Mouse (Mus musculus) CD4-positive, CD25-positive, alpha-beta regulatory T cell, adult 2 months (primary cell): ENCODE results near the gene Olfr1380.
"Not testable (repeated sequence)": the region's sequence is repeated elsewhere in the genome, so short reads cannot be mapped to it uniquely, and the experiment has no call there.

Source experiments
- DNase-seq: peaks from one replicate; pipeline ENCODE4 v3.0.0-alpha.2; 2012; ENCODE audit warnings: low read depth, low spot score

The Olfr1380 gene

DNA sequence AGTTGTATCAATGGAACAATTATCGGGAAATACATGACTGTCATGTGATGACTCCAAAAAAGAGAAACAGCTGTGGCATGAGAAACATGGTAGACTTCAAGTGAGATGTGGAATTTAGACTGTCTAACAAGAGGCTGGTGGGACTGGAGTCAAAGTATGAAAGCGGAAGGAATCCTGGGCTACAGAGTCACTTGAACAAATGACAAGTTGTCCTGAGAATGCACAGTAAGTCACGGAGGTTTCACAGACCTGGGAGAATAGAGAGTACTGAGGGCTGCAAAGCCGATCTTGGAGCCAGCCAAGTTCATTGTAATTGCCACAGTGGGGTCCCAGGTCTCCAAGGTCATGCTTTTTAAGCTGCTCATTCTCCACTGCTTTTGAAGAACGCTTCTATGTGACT lies at the start of gene Olfr1380:
Gene Olfr1380, plus strand, starts transcription at position 301 of the 400 bp plus-strand sequence.
- DNase-seq, result not testable (repeated sequence)

DNA sequence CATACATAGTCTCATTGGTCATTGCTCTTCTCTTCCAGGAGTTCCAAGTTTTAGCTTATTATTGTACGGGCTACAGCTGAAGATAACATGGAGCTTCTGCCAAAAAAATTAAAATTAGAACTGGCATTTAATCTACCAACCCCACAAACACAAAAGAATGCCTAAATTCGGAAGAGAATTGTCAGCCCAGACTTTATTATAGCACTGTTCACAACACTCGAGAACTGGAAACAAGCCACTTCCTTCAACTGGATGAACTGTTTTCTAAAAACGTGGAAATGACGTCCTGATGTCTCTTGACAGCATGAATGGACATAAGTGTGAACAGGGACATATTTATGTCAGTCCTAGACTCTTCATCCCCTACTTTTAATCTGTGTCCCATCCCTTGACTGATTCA lies 38.6 kb upstream of the Olfr1380 start:
- no peak for DNase-seq

DNA sequence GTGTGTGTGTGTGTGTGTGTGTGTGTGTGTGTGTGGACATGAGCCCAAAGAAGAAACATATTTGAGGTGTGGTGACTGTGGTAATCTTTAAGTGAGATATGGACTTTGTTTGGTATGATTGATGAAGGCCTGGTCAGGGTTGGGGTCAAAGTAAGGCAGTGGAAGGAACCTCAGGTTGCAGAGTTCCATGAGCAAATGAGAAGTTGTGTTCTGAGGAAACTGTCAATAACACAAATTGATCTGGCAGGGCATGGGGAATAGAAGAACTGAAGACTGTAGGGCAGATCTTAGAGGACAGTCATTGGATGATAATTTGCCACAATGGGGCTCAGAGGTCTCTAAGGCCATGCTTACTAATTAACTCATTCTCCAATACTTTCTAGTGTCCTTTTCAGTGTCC lies 37.3 kb upstream of the Olfr1380 start, which contains the start of gene Olfr1383:
Gene Olfr1383, plus strand, starts transcription at position 301 of the 400 bp plus-strand sequence.
- DNase-seq, result no peak

DNA sequence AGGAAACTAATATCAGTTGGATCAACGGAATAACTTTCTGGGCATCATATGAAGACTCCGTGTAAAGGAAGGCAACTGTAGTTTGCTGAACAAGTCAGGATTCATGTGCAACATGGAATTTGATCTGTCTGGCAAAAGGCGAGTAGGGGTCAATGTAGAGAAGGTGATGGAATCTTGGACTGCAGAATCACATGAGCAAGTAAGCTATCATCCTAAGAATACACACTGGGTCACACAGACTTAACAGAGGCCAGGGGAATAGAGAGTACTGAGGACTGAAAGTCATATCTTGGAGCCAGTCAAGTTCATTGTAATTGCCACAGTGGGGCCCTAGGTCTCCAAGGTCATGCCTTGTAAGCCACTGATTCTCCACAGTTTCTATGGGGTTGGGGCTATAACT lies 28.7 kb upstream of the Olfr1380 start, which contains the start of gene Olfr1382:
Gene Olfr1382, plus strand, starts transcription at position 301 of the 400 bp plus-strand sequence.
- DNase-seq, result no peak

DNA sequence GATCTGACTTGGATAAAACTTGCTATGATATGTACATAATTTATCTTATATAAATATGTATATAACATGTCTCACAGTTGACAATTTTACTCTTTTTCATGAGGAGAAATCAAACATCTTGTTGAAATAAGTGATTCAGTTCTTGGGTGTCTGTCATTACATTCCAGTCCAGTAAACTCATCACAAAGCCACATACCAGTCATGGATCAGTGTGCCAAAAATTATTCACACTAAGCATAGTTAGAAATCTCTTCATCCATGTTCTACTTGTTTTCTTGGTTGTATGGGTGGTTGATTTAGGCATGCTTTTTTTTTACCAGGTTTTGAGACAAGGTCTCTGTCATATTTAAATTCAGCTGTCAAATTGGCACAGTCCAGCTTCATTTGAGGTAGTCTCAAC lies 23.9 kb upstream of the Olfr1380 start:
- DNase-seq, result no peak

- DNase-seq, result not testable (repeated sequence)
Measured at GRCm38 (mm10) chr11:49536631-49537030, 20.0 kb upstream of the Olfr1380 start.

DNA sequence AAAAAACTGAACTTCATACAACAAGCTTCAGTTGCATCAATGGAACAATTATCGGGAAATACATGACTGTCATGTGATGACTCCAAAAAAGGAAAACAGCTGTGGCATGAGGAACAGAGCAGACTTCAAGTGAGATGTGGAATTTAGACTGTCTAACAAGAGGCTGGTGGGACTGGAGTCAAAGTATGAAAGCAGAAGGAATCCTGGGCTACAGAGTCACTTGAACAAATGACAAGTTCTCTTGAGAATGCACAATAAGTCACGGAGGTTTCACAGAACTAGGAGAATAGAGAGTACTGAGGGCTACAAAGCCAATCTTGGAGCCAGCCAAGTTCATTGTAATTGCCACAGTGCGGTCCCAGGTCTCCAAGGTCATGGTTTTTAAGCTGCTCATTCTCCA lies 13.5 kb upstream of the Olfr1380 start, which contains the start of gene Olfr1381:
Gene Olfr1381, plus strand, starts transcription at position 301 of the 400 bp plus-strand sequence.
- not testable (repeated sequence) for DNase-seq

DNA sequence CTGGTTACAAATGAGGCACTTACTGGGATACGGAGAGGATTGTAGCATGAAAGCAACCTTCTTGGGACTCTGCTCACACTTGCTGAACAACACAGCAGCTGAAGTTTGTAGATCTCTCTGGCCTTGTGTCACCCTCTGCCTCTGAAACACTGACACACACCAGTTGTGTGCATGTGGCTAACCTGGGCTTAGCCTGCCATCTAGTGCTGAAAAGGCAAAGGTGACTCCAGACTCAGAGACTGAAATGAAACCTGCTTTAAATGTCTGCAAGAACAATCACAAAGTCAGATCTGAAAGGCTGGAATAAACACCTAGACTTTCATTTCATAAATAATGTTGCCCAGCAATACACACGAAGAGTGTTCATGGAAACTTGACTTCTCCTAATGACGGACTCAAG lies 2.6 kb upstream of the Olfr1380 start:
- not testable (repeated sequence) for DNase-seq

DNA sequence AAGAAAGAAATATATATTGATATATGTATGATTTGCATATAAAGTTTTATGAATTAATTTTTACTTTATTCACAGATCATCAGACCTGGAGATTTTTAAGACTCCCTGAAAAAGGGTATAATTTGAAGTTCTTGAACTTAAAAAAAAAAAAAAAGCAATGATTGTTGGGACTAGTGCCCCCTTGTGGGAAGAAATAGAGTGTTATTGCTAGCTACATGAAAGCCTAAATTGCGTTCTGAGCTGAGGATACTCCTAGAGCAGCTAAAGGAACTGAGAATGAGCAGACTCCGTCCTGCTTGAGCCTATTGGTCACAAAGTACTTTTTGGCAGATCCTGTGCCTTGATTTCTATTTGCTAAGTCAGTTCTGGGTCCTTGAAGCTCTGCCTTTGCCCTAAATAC lies 18.4 kb downstream of the Olfr1380 start:
- DNase-seq, result peak; percentile 35

DNA sequence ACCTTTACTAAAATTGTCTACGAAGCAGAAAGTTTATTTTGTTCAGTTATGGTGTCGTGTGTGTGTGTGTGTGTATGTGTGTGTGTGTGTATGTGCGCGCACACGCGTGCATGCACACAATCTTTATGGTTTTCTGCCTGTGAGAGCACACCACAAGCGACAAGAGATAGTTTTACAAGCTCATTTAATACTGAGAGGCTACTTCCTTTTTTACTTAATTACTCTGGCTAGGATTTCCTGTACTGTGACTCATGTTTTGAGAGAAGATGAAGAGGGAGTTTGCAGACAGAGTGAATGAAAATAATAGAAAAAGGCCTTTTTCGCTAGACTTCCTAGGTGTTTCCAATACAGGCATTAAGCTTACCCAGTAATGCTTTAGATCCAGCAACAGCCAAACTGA lies 23.8 kb downstream of the Olfr1380 start:
- not testable (repeated sequence) for DNase-seq

DNA sequence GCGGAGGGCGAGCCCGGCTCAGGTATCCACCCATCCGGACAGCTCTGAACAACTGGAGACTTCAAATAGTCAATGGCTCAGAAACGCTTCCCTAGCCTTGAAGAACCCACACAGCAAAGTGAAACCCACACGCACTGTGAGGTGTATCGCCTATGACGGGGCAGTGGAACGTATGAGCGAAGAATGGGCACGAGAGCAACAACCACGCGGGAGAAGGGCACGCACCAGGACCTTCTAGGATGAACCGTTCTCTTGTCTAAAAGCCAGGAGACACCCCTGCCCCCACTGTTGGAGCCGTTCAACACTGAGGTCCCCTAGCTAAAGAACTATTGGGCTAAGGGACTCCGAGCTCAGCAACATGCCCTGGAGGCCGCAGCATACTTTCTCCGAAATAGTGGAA lies 33.5 kb downstream of the Olfr1380 start:
- DNase-seq, result no peak

DNA sequence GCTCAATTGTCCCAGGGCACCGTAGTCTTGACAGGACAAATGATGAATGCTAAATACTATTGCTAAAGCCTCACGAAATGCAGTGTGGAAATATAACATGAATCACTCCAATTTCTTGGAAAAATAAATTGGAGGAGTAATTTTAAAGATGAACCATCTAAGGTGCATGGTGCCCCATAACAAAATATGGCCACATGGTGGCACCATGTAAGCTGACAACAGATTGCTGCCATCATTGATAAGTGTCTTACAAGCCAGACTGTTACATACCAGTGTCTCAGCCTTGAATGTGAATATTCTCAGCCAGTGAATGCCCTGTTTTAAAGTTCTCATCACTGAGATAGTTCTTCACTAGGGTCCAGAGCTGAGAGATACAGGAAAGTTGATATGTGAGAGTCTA lies 40.5 kb downstream of the Olfr1380 start:
- DNase-seq, result not testable (repeated sequence)

- not testable (repeated sequence) for DNase-seq
Measured at GRCm38 (mm10) chr11:49608306-49608705, 51.6 kb downstream of the Olfr1380 start.

- DNase-seq, result not testable (repeated sequence)
Measured at GRCm38 (mm10) chr11:49608938-49609867, 52.5 kb downstream of the Olfr1380 start, which contains the start of gene Flt4. Flt4 (plus strand) TSS chr11:49609263.

DNA sequence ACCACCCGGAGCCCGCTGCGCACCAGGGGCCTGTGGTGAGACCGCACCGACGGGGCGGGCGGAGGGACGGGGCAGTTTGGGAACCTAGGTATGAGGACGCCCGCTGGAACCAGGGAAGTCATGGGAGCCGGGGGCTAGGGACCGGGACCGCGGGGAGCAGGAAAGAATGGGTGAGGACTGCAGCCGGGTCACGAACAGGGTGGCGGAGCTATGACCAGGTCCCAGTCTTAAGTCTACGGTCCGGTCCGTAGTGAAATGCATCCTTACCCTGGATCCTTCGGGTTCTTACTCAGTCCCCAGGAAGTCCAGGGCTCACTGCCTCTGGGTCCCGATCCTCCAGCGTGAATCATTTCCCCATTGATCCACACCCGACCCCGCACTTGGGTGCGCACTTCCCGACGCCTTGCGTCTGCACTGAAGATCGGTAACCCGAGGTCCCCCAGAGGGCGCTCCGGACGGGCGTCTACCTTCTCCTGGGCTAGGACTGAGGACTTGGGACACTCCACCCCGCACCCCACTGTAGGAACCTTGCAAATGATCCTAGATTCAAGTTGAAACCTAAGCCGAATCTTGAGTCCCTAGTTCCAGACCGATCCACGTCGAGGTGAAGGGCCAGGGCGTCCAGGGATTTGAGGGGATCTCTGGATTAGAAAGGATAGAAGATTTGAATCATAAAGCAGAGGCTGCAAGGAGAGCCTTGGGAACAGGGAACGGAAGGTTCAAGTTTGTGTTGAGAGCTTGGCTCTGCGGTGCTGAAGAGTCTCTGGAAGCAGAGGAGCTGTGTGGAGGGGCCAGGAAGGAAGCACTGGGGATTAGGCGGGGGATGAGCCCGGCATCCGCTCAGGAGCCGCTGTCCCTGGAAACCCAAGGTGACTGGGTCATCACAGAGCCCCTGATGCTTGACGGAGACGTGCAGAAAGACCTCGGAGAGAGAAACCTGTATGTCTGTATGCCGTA lies 53.5 kb downstream of the Olfr1380 start:
- not testable (repeated sequence) for DNase-seq

- DNase-seq, result not testable (repeated sequence)
Measured at GRCm38 (mm10) chr11:49611349-49611748, 54.7 kb downstream of the Olfr1380 start.

- no peak for DNase-seq
Measured at GRCm38 (mm10) chr11:49612154-49612553, 55.5 kb downstream of the Olfr1380 start.

DNA sequence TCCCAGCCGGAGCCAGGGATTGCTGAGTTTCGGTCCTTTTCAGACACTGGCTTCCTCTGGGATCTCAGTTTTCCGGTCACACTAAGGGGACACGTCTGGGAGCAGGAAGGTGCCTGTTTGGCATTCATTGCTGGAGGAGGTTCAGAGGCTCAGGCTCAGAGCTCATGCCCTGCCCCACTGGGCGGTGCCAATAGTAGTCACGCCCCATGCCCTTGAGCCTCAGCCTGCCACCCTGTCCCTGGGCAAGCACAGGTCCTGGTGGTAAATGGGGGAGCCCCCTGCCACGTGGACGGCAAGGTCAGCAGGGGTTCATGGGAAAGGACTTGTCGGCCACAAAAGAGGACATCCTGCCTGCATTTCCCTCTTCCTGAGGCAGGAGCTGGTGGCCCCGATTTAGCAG lies 56.7 kb downstream of the Olfr1380 start:
- no peak for DNase-seq
